ENCODE assay signal across 12 mouse cellular contexts in genomic region chr9:42927498-42927897, GRCm38 (mm10). TPM values are rescaled to one million over a fixed set of nuclear protein-coding genes. Genes with fewer than 3 reads are reported as not detected.
DNase-seq lines count a peak whose midpoint lies in the region; ATAC-seq and TF ChIP-seq lines count a peak whose summit lies in the region.
"Had no signal": no experiment of that assay in that cellular context is flagged by ENCODE, and none has a peak within 500 bp of the region (broad histone marks: within the 10 kb centered on the region; RNA-seq: fewer than 3 reads in every experiment).

No protein-coding gene starts in this region.

- no peak overlapping the region for H3K4me3 ChIP-seq in intestine, embryonic 16.5 days (ENCODE audit: low read length)
- H3K4me3 ChIP-seq in intestine, postnatal 0 days (ENCODE audit: low read depth, low read length), result no peak overlapping the region
- no peak overlapping the region for H3K4me3 ChIP-seq in embryonic facial prominence, embryonic 11.5 days (ENCODE audit: low read depth, low read length)
- H3K4me3 ChIP-seq in neural tube, embryonic 11.5 days (ENCODE audit: low read depth, low read length), result no peak overlapping the region
- H3K4me3 ChIP-seq: heart, embryonic 10.5 days; liver, embryonic 13.5 days had no signal

- no peak overlapping the region for H3K4me2 ChIP-seq in intestine, embryonic 16.5 days (ENCODE audit: low read depth, low read length)
- no peak overlapping the region for H3K4me2 ChIP-seq in intestine, postnatal 0 days (replicated peaks; ENCODE audit: low read depth)
- no peak overlapping the region for H3K4me2 ChIP-seq in embryonic facial prominence, embryonic 11.5 days (ENCODE audit: low read depth, low read length)
- H3K4me2 ChIP-seq in neural tube, embryonic 11.5 days (ENCODE audit: low read depth), result no peak overlapping the region
- H3K4me2 ChIP-seq: liver, embryonic 13.5 days had no signal

- no peaks in the 10 kb centered on the region for H3K9me3 ChIP-seq in intestine, embryonic 16.5 days (ENCODE audit: control insufficient read depth, low read length)
- no peaks in the 10 kb centered on the region for H3K9me3 ChIP-seq in intestine, postnatal 0 days (ENCODE audit: control insufficient read depth)
- no peaks in the 10 kb centered on the region for H3K9me3 ChIP-seq in embryonic facial prominence, embryonic 11.5 days (replicated peaks; ENCODE audit: control insufficient read depth, low read length)
- no peaks in the 10 kb centered on the region for H3K9me3 ChIP-seq in neural tube, embryonic 11.5 days (ENCODE audit: control insufficient read depth, low read length)
- H3K9me3 ChIP-seq: heart, embryonic 10.5 days; liver, embryonic 13.5 days had no signal

- no peak overlapping the region for H3K27ac ChIP-seq in intestine, embryonic 16.5 days (ENCODE audit: low read length)
- no peak overlapping the region for H3K27ac ChIP-seq in intestine, postnatal 0 days (ENCODE audit: low read depth, low read length)
- no peak overlapping the region for H3K27ac ChIP-seq in embryonic facial prominence, embryonic 11.5 days (replicated peaks; ENCODE audit: low read depth, low read length)
- no peak overlapping the region for H3K27ac ChIP-seq in neural tube, embryonic 11.5 days (ENCODE audit: low read depth, low read length)
- H3K27ac ChIP-seq: heart, embryonic 10.5 days; liver, embryonic 13.5 days had no signal

- 59% methylated on average over 10 of the region's 10 CpGs for WGBS in intestine, embryonic 16.5 days
- WGBS in intestine, postnatal 0 days, result 56% methylated on average over 10 of the region's 10 CpGs
- WGBS in embryonic facial prominence, embryonic 11.5 days, result 66% methylated on average over 10 of the region's 10 CpGs
- 54% methylated on average over 10 of the region's 10 CpGs for WGBS in neural tube, embryonic 11.5 days

- no peaks in the 10 kb centered on the region for H3K36me3 ChIP-seq in intestine, embryonic 16.5 days (ENCODE audit: control insufficient read depth, insufficient read depth, low read length)
- H3K36me3 ChIP-seq in intestine, postnatal 0 days (ENCODE audit: control insufficient read depth, insufficient read depth), result no peaks in the 10 kb centered on the region
- no peaks in the 10 kb centered on the region for H3K36me3 ChIP-seq in embryonic facial prominence, embryonic 11.5 days (replicated peaks; ENCODE audit: control insufficient read depth, insufficient read depth, low read depth, low read length)
- H3K36me3 ChIP-seq in neural tube, embryonic 11.5 days (ENCODE audit: control insufficient read depth, insufficient read depth, low read length), result no peaks in the 10 kb centered on the region
- H3K36me3 ChIP-seq: heart, embryonic 10.5 days; liver, embryonic 13.5 days had no signal

- H3K27me3 ChIP-seq in intestine, embryonic 16.5 days (replicated peaks; ENCODE audit: control insufficient read depth, insufficient read depth, low read length), result no peaks in the 10 kb centered on the region
- no peaks in the 10 kb centered on the region for H3K27me3 ChIP-seq in intestine, postnatal 0 days (replicated peaks; ENCODE audit: control insufficient read depth, insufficient read depth, low read length)
- H3K27me3 ChIP-seq in embryonic facial prominence, embryonic 11.5 days (ENCODE audit: control insufficient read depth, insufficient read depth, low read length), result no peaks in the 10 kb centered on the region
- no peaks in the 10 kb centered on the region for H3K27me3 ChIP-seq in neural tube, embryonic 11.5 days (ENCODE audit: control insufficient read depth, insufficient read depth, low read length)
- H3K27me3 ChIP-seq: liver, embryonic 13.5 days had no signal

- peaks cover 9% of the 10 kb centered on the region; the same call in 1 of the 2 replicates for H3K4me1 ChIP-seq in intestine, embryonic 16.5 days (ENCODE audit: control insufficient read depth, insufficient read depth, low read length)
- H3K4me1 ChIP-seq in intestine, postnatal 0 days (replicated peaks; ENCODE audit: control insufficient read depth, insufficient read depth, low read length), result no peaks in the 10 kb centered on the region
- no peaks in the 10 kb centered on the region for H3K4me1 ChIP-seq in embryonic facial prominence, embryonic 11.5 days (ENCODE audit: control insufficient read depth, insufficient read depth, low read length)
- no peaks in the 10 kb centered on the region for H3K4me1 ChIP-seq in neural tube, embryonic 11.5 days (ENCODE audit: control insufficient read depth, insufficient read depth, low read length)
- H3K4me1 ChIP-seq: liver, embryonic 13.5 days had no signal

- peak; percentile 33 for DNase-seq in R1 (ENCODE audit: low read depth, low spot score)
- peak; percentile 49 for DNase-seq in embryonic facial prominence, embryonic 11.5 days (ENCODE audit: low spot score)
- DNase-seq in neural tube, embryonic 11.5 days (ENCODE audit: low spot score), result peak; percentile 47
- no peak for DNase-seq in layer of hippocampus, adult 18-20 months (ENCODE audit: low spot score in 2 of 2)
- DNase-seq: cerebellum, adult 8-10 months; kidney, adult 2 months; liver, embryonic 13.5 days; thymus, postnatal 14 days had no signal

- peak; percentile 38; the same call in 1 of the 2 replicates for ATAC-seq in intestine, embryonic 16.5 days
- ATAC-seq in intestine, postnatal 0 days, result no peak
- ATAC-seq in embryonic facial prominence, embryonic 11.5 days (replicated peaks; ENCODE audit: insufficient number of reproducible peaks, low FRiP score, low TSS enrichment, low read depth), result 0 out of 2 replicates have a peak, but pooled peaks have one; percentile 42
- no peak for ATAC-seq in neural tube, embryonic 11.5 days (ENCODE audit: insufficient read depth, low FRiP score, low TSS enrichment)
- ATAC-seq in erythroid progenitor cell, adult 5-6 weeks (replicated peaks; ENCODE audit: low FRiP score, poor library complexity, severe bottlenecking), result no peak

- no peak overlapping the region for H3K9ac ChIP-seq in intestine, embryonic 16.5 days (ENCODE audit: low read depth, low read length)
- no peak overlapping the region for H3K9ac ChIP-seq in intestine, postnatal 0 days (ENCODE audit: low read depth, low read length)
- no peak overlapping the region for H3K9ac ChIP-seq in embryonic facial prominence, embryonic 11.5 days (replicated peaks; ENCODE audit: low read length)
- H3K9ac ChIP-seq in neural tube, embryonic 11.5 days (ENCODE audit: low read length), result no peak overlapping the region
- H3K9ac ChIP-seq: liver, embryonic 13.5 days had no signal

- no peak for TF ChIP-seq CTCF in intestine, postnatal 0 days (IDR thresholded peaks at IDR 0.05; ENCODE audit: low read depth)

RNA-seq across cellular contexts. Expression of gene Grik4, which starts 16.8 kb away (rescaled TPM):
- polyA plus RNA-seq in intestine, embryonic 16.5 days (2015; fragmentation: Nextera tagmentation; extraction: Ambion mirVana), result 1.1 TPM in 2 replicates
- 0.63 and 0.68 TPM in 2 replicates for polyA plus RNA-seq in intestine, postnatal 0 days (2015; fragmentation: Nextera tagmentation; extraction: Ambion mirVana)
- 0.49 and 0.89 TPM in 2 replicates for polyA plus RNA-seq in embryonic facial prominence, embryonic 11.5 days (2014; fragmentation: Nextera tagmentation; extraction: Ambion mirVana)
- 1.4 and 2.5 TPM in 2 replicates for polyA plus RNA-seq in neural tube, embryonic 11.5 days (2014; fragmentation: Nextera tagmentation; extraction: Ambion mirVana)
- 10 to 100 TPM; 50.7 to 54.9 TPM for total RNA-seq in layer of hippocampus, adult 18-20 months (2021)
- total RNA-seq in erythroid progenitor cell, adult 5-6 weeks (2015; ENCODE audit: low replicate concordance), result not detected in 2 replicates
- total RNA-seq in erythroid progenitor cell, adult 5-6 weeks (2017; ENCODE audit: low replicate concordance), result not detected in 2 replicates

Comparison
In these comparisons a context has a peak if more than half of its experiments do, and no peak if none do; other contexts are left out.
1. ATAC-seq: peak in intestine, embryonic 16.5 days (single experiment) and embryonic facial prominence, embryonic 11.5 days (single experiment); none in intestine, postnatal 0 days (single experiment), neural tube, embryonic 11.5 days (single experiment) and erythroid progenitor cell, adult 5-6 weeks (single experiment).
2. DNase-seq: peak in R1 (single experiment), embryonic facial prominence, embryonic 11.5 days (single experiment) and neural tube, embryonic 11.5 days (single experiment); none in layer of hippocampus, adult 18-20 months (0 of 2).